Mouse (Mus musculus): ENCODE results near the gene Prtn3. TPM values are rescaled to one million over a fixed set of nuclear protein-coding genes. Genes with fewer than 3 reads are reported as not detected.
"Not testable (repeated sequence)": the region's sequence is repeated elsewhere in the genome, so short reads cannot be mapped to it uniquely, and the experiment has no call there.

The Prtn3 gene
- polyA plus RNA-seq, 1 experiment, result 0.22 TPM

GRCm38 (mm10) chr10:79890670-79891069 is 16.4 kb downstream of the Prtn3 start, which contains the start of gene Cfd:
Gene Cfd, plus strand, starts transcription at chr10:79890853.
- H3ac ChIP-seq (ENCODE audit: control insufficient read depth, insufficient read length), result no peak within 1 kb of the TSS
- H3K27me3 ChIP-seq (ENCODE audit: control insufficient read depth, insufficient read depth, insufficient read length), result peaks cover 19% of the 10 kb centered on the region
- no peak within 1 kb of the TSS for H3K4me2 ChIP-seq (ENCODE audit: low read depth)
- TF ChIP-seq CEBPB (IDR thresholded peaks at IDR 0.05; ENCODE audit: insufficient read depth, poor library complexity, severe bottlenecking) (no peak), TCF3 (IDR thresholded peaks at IDR 0.05; ENCODE audit: insufficient read length, low read depth) (no peak), MYOG (IDR thresholded peaks at IDR 0.05; ENCODE audit: control insufficient read depth in 1 of 3, insufficient read depth in 1 of 3, insufficient read length in 2 of 3, low read depth in 2 of 3) (no peak), USF1 (IDR thresholded peaks at IDR 0.05; ENCODE audit: low read depth) (no peak), POLR2A (IDR thresholded peaks at IDR 0.05; ENCODE audit: insufficient read length, low read depth) (no peak), POLR2AphosphoS2 (IDR thresholded peaks at IDR 0.05; ENCODE audit: insufficient read length, low read depth) (no peak), MYOD1 (IDR thresholded peaks at IDR 0.05; ENCODE audit: control insufficient read depth in 1 of 3, insufficient read length in 2 of 3, low read depth in 2 of 3) (no peak), REST (IDR thresholded peaks at IDR 0.05; ENCODE audit: insufficient read depth, insufficient read length) (no peak), SRF (IDR thresholded peaks at IDR 0.05; ENCODE audit: control insufficient read depth, insufficient read length, low read depth) (no peak), TCF12 (IDR thresholded peaks at IDR 0.05; ENCODE audit: insufficient read depth, poor library complexity, severe bottlenecking) (no peak), E2F4 (IDR thresholded peaks at IDR 0.05; ENCODE audit: insufficient read depth) (no peak), MAX (IDR thresholded peaks at IDR 0.05; ENCODE audit: low read depth) (no peak)
- H3K79me2 ChIP-seq (ENCODE audit: control insufficient read depth, insufficient read depth), result no peaks in the 10 kb centered on the region
- no peak within 1 kb of the TSS for H3K4me3 ChIP-seq
- H3K36me3 ChIP-seq (ENCODE audit: control insufficient read depth, insufficient read depth), result no peaks in the 10 kb centered on the region

- not testable (repeated sequence) for H3K4me2 ChIP-seq (ENCODE audit: low read depth); H3ac ChIP-seq (ENCODE audit: control insufficient read depth, insufficient read length); H3K36me3 ChIP-seq (ENCODE audit: control insufficient read depth, insufficient read depth); H3K79me2 ChIP-seq (ENCODE audit: control insufficient read depth, insufficient read depth); H3K4me3 ChIP-seq
- H3K27me3 ChIP-seq (ENCODE audit: control insufficient read depth, insufficient read depth, insufficient read length), result peaks cover 16% of the 10 kb centered on the region
Measured at GRCm38 (mm10) chr10:79892451-79893118, 18.3 kb downstream of the Prtn3 start.

- Histone ChIP-seq H3K79me2 (ENCODE audit: control insufficient read depth, insufficient read depth) (no peaks in the 10 kb centered on the region), H3K27me3 (ENCODE audit: control insufficient read depth, insufficient read depth, insufficient read length) (no peaks in the 10 kb centered on the region), H3K4me3 (no peak overlapping the region), H3K36me3 (ENCODE audit: control insufficient read depth, insufficient read depth) (no peaks in the 10 kb centered on the region), H3ac (ENCODE audit: control insufficient read depth, insufficient read length) (no peak overlapping the region), H3K4me2 (ENCODE audit: low read depth) (no peak overlapping the region)
- TF ChIP-seq MAX (IDR thresholded peaks at IDR 0.05; ENCODE audit: low read depth) (no peak), TCF3 (IDR thresholded peaks at IDR 0.05; ENCODE audit: insufficient read length, low read depth) (no peak), REST (IDR thresholded peaks at IDR 0.05; ENCODE audit: insufficient read depth, insufficient read length) (no peak), USF1 (IDR thresholded peaks at IDR 0.05; ENCODE audit: low read depth) (no peak), SRF (IDR thresholded peaks at IDR 0.05; ENCODE audit: control insufficient read depth, insufficient read length, low read depth) (no peak), MYOD1 (IDR thresholded peaks at IDR 0.05; ENCODE audit: control insufficient read depth in 1 of 3, insufficient read length in 2 of 3, low read depth in 2 of 3) (no peak), TCF12 (IDR thresholded peaks at IDR 0.05; ENCODE audit: insufficient read depth, poor library complexity, severe bottlenecking) (no peak)
Measured at GRCm38 (mm10) chr10:79896306-79896705, 22.0 kb downstream of the Prtn3 start.

GRCm38 (mm10) chr10:79896814-79897213 is 22.5 kb downstream of the Prtn3 start:
- no peaks in the 10 kb centered on the region for H3K27me3 ChIP-seq (ENCODE audit: control insufficient read depth, insufficient read depth, insufficient read length)
- H3K36me3 ChIP-seq (ENCODE audit: control insufficient read depth, insufficient read depth), result no peaks in the 10 kb centered on the region
- H3K4me2 ChIP-seq (ENCODE audit: low read depth), result no peak overlapping the region
- TF ChIP-seq MYOD1 (IDR thresholded peaks at IDR 0.05; ENCODE audit: control insufficient read depth in 1 of 3, insufficient read length in 2 of 3, low read depth in 2 of 3), result peak in 2 of 3 experiments; percentile 39 to 62
- TF ChIP-seq TCF12 (IDR thresholded peaks at IDR 0.05; ENCODE audit: insufficient read depth, poor library complexity, severe bottlenecking), result no peak
- peak; percentile 16 for TF ChIP-seq TCF3 (IDR thresholded peaks at IDR 0.05; ENCODE audit: insufficient read length, low read depth)
- no peak for TF ChIP-seq CEBPB (IDR thresholded peaks at IDR 0.05; ENCODE audit: insufficient read depth, poor library complexity, severe bottlenecking)
- TF ChIP-seq REST (IDR thresholded peaks at IDR 0.05; ENCODE audit: insufficient read depth, insufficient read length), result no peak
- TF ChIP-seq MYOG (IDR thresholded peaks at IDR 0.05; ENCODE audit: control insufficient read depth in 1 of 3, insufficient read depth in 1 of 3, insufficient read length in 2 of 3, low read depth in 2 of 3), result peak in 2 of 3 experiments; percentile 72 to 76
- TF ChIP-seq POLR2A (IDR thresholded peaks at IDR 0.05; ENCODE audit: insufficient read length, low read depth), result no peak
- no peaks in the 10 kb centered on the region for H3K79me2 ChIP-seq (ENCODE audit: control insufficient read depth, insufficient read depth)
- no peak overlapping the region for H3K4me3 ChIP-seq
- no peak overlapping the region for H3ac ChIP-seq (ENCODE audit: control insufficient read depth, insufficient read length)

- H3ac ChIP-seq (ENCODE audit: control insufficient read depth, insufficient read length), result no peak overlapping the region
- no peaks in the 10 kb centered on the region for H3K27me3 ChIP-seq (ENCODE audit: control insufficient read depth, insufficient read depth, insufficient read length)
- no peaks in the 10 kb centered on the region for H3K36me3 ChIP-seq (ENCODE audit: control insufficient read depth, insufficient read depth)
- TF ChIP-seq TCF3 (IDR thresholded peaks at IDR 0.05; ENCODE audit: insufficient read length, low read depth) (no peak), MAX (IDR thresholded peaks at IDR 0.05; ENCODE audit: low read depth) (no peak), CEBPB (IDR thresholded peaks at IDR 0.05; ENCODE audit: insufficient read depth, poor library complexity, severe bottlenecking) (no peak), E2F4 (IDR thresholded peaks at IDR 0.05; ENCODE audit: insufficient read depth) (no peak), POLR2A (IDR thresholded peaks at IDR 0.05; ENCODE audit: insufficient read length, low read depth) (no peak), TCF12 (IDR thresholded peaks at IDR 0.05; ENCODE audit: insufficient read depth, poor library complexity, severe bottlenecking) (no peak), MYOG (IDR thresholded peaks at IDR 0.05; ENCODE audit: control insufficient read depth in 1 of 3, insufficient read depth in 1 of 3, insufficient read length in 2 of 3, low read depth in 2 of 3) (peak in 1 of 3 experiments; percentile 13)
- H3K4me2 ChIP-seq (ENCODE audit: low read depth), result no peak overlapping the region
- H3K4me3 ChIP-seq, result no peak overlapping the region
- H3K79me2 ChIP-seq (ENCODE audit: control insufficient read depth, insufficient read depth), result no peaks in the 10 kb centered on the region
Measured at GRCm38 (mm10) chr10:79897316-79898245, 23.3 kb downstream of the Prtn3 start.

All from myocyte (in vitro differentiated cells).